Mouse (Mus musculus): Measurements from ENCODE around the gene Add2.

DNA sequence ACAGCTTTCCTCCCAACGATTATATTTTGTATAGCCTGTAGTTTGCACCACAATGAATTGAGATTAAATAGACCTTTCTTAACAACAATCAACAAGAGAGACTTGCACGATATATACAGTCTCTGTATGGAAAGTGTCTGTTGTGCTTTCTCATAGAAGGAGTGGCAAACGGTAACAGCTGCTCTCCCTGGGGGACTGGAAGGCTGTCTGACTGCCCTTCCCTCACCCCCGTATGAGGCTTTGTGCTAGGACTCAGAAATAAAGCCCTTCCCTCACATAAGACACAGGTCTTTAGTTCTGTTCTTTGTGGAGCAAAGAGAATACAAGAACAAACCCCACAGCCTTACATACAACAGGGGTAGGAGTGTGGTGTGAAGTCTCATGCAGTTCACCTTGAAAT lies 24.6 kb downstream of the Add2 start:
- TF ChIP-seq CTCF (IDR thresholded peaks at IDR 0.05; ENCODE audit: low read depth) (no peak), EP300 (IDR thresholded peaks at IDR 0.05; ENCODE audit: low read depth) (no peak)

Data from liver, postnatal 0 days (tissue).